Mouse (Mus musculus) cerebellum, postnatal 10 days (tissue): ENCODE measurements around the gene Ppif.

Experiments used
- DNase-seq, 2 experiments: peaks; one replicate each; pipeline ENCODE4 v3.0.0; 2021; ENCODE audit warnings: mixed read lengths in 2 of 2

Ppif gene

DNA sequence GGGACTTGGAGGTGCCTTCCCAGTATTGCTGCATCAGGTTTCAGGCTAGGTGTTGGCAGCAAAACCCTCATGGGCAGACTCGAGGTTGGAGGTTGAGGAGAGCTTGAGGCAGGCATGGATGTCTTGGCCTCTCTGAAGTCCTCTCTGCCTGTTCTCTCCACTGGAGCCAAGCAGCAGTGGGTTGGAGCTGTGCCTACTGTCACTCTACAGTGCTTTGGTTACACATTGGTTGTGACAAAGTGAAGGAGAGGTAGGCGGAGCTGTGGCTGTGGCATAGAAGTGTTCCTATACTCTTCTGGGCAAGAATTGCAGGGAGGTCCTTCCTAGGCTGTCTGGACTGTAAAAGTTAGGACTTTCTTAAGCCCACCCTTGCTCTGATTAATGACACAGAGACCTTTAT lies 2.4 kb downstream of the Ppif start:
- DNase-seq = no peak

DNA sequence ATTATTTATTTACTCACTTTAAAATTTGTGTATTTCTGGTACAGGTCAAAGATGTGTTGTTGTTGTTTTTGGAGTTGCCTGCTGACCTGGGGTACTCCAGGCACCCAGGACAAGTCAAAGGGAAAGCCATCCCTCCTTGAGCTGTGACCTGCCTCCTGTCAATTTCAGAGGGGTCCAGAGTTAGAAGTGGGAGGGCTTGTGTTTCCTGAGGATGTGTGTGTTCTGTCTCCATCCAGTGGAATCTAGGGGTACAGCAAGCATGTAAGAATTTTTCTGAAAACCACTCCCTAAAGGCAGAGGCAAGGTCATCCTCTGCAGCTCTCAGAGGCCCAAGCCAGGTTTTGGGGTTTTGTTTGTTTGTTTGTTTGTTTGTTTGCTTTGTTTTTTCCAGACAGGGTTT lies 8.0 kb downstream of the Ppif start:
- DNase-seq = peak; percentile 61 to 73

DNA sequence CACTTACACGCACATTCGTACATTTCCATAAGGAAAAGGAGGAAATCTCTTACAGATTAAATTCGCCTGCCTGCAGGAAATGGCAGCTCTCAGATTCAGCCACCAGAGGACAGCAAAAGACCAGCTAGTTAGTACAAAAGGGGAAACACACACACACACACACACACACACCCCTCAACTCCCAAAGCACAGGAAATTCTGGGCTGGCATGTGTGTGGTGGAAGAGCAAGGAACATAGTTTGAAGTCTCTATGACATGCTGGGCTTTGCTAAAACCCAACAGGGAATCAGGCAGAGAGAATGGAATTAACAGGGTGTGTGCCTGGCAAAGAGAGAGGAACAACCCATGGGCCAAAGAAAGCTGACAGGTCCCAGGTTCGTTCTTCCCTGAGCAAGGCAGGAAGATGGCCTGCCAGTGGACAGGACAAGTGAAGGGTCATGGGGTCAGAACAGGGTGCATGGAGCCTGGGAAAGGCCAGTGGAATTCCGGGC lies 13.8 kb downstream of the Ppif start:
- peak; percentile 72 to 76 for DNase-seq

- peak in 1 of 2 experiments; percentile 50 for DNase-seq
Observed at GRCm38 (mm10) chr14:25708451-25708850, 14.5 kb downstream of the Ppif start.

DNA sequence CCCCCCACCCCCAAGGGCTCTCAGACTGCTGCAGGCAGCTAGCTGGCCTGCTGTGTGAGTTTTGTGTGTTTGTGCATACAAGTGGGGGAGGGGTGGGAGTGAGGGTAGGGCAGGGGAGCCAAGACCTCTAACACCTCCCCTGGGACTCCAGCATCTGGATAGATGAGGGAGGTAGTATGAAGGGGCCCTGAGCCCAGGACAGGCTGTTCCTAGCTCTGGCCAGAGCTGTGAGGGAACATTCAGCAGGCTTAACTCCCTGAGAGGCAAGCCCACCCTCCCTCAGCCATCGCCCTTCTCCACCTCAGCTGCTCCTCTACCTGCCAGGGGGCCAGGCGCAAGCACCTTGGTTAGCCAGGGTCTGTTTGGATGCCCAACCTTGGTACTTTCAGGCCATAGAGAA lies 15.0 kb downstream of the Ppif start:
- no peak for DNase-seq

DNA sequence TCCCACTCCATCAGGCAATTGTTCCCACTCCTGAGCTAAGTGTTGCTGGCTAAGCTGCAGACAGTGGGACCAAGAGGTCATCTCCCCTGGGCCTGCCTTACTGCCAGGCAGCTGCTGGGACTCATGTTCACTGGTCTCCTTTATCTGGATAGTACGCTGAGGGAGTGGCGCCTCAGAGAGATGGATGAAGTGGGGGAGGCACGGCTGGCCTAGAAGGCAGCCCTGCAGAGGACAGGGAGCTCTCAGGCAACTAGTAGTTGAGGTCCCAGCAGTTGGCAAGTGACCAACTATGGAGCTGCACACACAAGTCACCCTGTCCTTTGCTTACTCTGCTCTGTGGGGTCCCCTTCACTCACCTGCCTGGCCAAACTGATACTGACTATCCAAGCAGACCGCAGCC lies 16.1 kb downstream of the Ppif start:
- DNase-seq = no peak

DNA sequence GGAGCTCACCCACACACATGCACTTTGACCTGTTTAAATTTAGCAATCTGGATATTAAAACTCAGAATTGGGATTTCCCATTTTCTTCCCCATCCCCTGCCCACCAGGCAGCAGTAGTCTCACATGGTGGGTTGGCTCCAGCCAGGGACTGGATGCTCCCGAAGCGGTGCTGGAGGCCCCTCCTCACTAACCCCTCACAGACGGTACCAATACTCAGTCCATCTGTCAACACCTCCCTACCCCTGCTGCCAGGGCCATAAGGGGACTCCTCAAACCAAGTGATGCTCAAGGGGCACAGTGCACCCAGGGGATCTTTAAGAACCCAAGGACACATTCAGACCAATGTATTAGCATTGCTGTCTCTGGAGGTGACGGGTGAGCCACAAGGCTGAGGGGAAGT lies 16.7 kb downstream of the Ppif start:
- peak in 1 of 2 experiments; percentile 45 for DNase-seq

- no peak for DNase-seq
Observed at GRCm38 (mm10) chr14:25711177-25711576, 17.2 kb downstream of the Ppif start.

DNA sequence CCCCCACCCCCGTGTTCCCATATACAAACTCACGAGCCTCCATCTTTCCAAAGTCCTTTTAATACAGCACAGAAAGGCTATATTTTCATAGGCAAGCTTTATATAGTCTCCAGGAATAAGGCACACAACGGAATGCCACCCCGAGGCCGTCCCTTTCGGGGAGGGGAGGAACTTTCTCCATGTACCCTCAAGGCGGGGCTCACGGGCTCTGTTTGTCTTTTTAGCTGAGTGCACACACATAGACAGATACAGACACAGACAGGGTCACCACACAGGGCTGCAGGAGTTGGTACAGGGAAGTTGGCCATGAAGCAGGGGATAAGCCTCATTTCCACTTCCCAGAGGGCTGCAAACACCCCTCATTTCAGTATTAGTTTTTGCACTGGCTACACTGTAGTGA lies 17.6 kb downstream of the Ppif start:
- DNase-seq = no peak

DNA sequence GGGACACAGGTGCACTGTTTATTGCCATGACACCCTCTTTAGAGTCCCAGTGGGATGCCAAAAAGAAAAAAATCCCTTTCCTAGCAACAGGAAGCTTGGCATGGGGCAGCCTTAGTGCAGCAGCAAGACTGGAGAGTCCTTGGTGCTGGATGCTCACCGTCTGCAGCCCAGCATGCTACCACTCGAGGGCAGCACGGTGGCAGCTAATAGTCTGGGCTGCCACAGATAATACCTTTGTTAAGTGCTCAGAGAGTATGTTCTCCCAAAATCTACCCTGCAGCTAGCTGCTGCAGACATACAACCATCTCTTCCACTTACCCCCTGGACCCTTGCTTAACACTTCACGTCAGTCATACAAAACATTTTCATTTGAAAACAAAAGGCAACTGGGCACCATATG lies 19.5 kb downstream of the Ppif start:
- peak; percentile 64 to 66 for DNase-seq

DNA sequence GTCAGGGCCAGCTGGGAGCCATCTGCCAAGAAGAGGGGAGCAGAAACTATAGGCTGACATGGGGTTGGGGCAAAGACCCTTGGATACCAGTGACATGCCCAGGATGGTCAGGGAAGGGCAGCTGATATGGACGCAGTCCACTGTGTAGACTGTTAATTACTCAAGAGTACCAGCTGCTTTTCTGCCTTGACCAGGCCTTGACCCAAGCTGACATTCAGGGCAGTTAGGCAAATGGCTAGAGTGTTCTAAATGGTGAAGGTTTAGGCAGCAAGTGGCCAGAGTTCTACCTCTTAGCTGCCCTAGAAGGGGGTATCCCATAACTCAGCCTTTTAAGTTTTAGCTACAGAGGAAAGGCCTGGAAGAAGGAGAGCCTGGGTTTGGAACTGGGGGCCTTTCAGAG lies 22.6 kb downstream of the Ppif start:
- DNase-seq = peak in 1 of 2 experiments; percentile 48

DNA sequence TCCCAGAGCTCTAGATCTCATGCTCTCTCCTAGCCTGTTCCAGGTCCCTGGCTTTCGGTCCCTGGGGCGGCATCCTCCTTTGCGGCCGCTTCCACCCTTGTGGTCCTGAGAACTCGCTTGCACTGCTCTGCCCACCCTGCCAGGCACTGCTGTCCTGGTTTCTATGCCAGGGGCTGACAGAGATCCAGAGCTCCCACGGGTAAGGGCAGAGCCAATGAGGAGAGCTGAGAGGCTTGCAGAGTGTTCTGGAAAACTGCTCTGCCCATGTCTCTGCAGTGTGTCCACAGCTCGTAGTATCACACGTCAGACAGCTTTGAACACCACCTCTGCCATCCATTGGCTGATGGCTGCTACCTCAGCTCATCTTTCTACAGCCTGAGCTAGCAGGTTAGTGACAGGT lies 23.8 kb downstream of the Ppif start:
- peak; percentile 83 to 86 for DNase-seq

DNA sequence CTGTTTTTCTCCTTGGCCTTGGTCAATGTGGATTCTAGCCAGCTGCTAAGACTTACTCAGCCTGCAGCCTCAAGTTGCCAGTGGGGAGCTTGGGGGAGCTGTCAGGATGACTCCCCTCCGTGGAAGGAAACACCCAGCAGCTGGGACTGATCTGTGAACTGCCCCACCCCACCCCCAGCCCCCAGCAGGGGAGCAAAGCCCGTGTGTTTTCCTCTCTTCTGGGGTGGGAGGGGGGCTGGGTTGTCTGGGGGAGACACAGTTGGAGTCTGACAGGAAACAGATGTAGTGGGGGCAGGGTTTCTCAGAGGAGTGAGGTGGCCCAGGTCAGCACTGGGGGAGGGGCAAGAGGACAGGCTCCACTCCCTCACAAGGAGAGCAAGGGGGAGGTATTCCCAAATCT lies 24.5 kb downstream of the Ppif start:
- peak in 1 of 2 experiments; percentile 52 for DNase-seq

DNA sequence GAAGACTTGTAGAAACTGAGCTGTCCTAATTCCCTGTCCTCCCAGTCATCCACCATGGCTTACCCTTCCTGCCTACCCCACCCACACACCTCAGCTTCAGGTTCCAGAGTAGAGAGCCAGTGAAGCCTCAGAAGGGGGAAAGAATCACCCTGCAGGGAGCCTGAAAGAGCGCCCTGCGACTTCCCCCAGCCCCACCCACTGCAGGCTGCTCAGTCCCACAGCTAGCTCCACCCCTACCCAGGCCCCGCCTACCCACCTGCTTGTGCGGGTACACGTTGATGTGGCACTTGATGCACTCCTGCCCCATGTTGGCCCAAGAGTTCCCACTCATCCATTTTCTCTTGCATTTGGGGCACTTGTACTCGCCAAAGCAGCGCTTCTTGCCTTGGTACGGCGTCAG lies 25.4 kb downstream of the Ppif start:
- DNase-seq = no peak

GRCm38 (mm10) chr14:25720962-25721707 lies 27.2 kb downstream of the Ppif start:
- DNase-seq = no peak

DNA sequence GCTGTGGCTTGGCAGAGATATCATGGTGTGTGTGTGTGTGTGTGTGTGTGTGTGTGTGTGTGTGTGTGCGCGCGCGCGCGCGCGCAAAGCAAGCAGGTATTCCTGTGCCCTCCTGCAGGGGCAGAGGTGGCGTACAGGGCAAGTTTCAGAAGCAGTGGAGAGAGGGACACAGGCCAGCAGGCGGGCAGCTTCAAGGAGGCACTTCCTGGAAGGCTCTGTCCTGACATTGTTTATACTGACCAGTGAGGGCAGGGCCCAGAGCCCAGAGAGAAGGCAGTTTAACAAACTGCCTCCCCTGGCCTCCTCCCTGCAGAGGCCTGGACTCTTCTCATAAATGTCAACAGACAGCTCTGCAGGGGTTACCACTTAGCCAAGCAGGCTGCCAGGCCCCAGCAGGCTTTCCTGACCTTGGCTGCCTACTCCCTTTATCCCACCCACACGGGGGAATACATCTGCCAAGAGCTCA lies 31.1 kb downstream of the Ppif start:
- peak in 1 of 2 experiments; percentile 79 for DNase-seq

DNA sequence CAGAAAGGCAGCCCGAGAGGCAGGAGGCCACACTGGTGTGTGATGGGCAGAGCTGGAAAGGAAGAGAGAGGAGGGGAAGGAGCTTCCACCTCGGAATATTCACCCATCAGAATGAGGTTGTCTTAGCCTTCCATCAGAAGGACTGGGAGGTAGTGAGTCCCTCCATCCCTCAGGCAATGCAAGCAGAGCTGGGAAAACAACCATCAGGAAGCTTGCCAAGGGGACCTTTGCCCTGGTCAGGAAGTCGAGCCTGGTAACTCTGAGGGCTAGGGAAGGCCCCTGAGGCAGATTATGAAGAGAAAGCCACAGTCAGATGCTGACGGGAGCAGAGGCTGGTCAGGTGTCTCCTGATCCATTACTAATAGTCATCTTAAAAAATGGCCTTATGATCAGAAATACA lies 31.7 kb downstream of the Ppif start:
- no peak for DNase-seq

GRCm38 (mm10) chr14:25726226-25727148 lies 32.5 kb downstream of the Ppif start:
- peak; percentile 75 to 83 for DNase-seq

DNA sequence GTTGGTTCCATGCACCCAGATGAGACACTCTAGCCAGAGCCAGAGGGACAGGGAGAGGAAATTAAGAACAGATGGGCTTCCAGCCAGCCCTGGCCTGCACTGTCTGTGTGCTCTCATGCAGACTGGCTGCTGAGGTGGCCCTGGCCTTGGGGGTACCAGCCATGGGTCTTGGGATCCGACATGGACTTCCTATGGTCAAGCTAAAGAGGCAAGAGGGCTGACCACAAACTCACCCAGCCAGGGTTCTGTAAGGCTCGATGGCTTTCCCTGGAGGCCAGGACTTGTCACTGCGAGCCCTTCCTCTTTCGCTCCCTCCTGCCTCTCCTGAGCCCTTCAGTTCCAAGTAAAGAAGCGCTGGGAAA lies 33.2 kb downstream of the Ppif start:
- peak in 1 of 2 experiments; percentile 71 for DNase-seq

- peak; percentile 67 to 85 for DNase-seq
Observed at GRCm38 (mm10) chr14:25734736-25735716, 41.1 kb downstream of the Ppif start.

DNA sequence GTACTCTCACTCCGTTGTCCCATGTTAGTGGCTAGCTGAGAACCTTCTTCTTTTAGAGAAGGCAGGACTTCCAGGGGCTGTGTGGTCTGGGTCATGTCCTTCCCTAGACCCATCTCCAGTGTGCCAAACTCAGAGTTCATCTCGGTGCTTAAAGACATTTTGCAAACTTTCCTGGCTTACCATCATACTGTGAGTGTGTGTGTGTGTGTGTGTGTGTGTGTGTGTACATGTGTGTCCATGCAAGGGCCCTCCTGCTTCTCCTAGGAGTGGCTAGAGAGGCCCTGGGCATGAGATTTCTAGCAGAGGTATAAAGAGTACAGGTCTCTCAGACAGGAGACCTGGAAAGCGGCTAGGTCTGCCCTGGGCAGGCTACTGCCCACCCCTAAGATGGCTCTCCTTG lies 42.2 kb downstream of the Ppif start:
- no peak for DNase-seq

DNA sequence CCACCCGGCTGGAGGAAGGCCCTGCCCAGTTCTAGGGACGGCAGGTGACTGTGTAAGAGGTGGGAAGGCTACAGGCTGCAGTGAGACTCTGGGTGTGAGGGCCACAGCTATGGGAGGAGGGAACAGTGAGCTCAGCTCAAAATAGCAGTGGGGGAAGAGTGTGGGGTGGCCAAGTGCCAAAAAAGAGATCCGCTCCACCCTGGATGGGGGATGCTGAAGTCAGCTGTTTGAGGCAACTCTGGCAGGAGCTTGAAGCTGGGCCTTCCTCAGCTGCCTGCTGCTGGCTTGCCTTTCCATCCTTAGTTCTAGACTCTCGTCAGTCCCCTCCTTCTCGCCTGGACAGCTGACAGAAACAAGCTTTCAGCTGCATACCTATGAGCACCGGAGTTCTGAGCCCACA lies 42.6 kb downstream of the Ppif start:
- peak; percentile 59 to 64 for DNase-seq
